Mouse (Mus musculus) embryonic facial prominence, embryonic 10.5 days (tissue): ENCODE measurements around the gene Abcc12. TPM values are rescaled to one million over a fixed set of nuclear protein-coding genes. Genes with fewer than 3 reads are reported as not detected.

Experiments used
- DNase-seq: peaks from one replicate; pipeline ENCODE4 v3.0.0-alpha.2; 2017; ENCODE audit warnings: low spot score
- H3K27ac ChIP-seq: fragments of 300-500 bp; sonication (generic); replicated peaks from 2 replicates; pipeline ENCODE4 v1.5.1; 2016; ENCODE audit warnings: mild to moderate bottlenecking
- H3K27me3 ChIP-seq: fragments of 300-500 bp; sonication (generic); replicated peaks from 2 replicates; pipeline ENCODE4 v1.6.1; 2016; ENCODE audit warnings: low read depth, mild to moderate bottlenecking; ENCODE audit not compliant: poor library complexity, severe bottlenecking
- H3K36me3 ChIP-seq: fragments of 300-500 bp; sonication (generic); replicated peaks from 2 replicates; pipeline ENCODE4 v1.6.1; 2016; ENCODE audit warnings: mild to moderate bottlenecking, moderate library complexity
- H3K4me1 ChIP-seq: fragments of 300-500 bp; sonication (generic); 2 replicates; pipeline ENCODE4 v1.6.1; 2016
- H3K4me3 ChIP-seq: fragments of 300-500 bp; sonication (generic); 2 replicates; pipeline ENCODE4 v1.5.1; 2016; ENCODE audit warnings: mild to moderate bottlenecking, moderate library complexity
- H3K9me3 ChIP-seq: fragments of 300-500 bp; sonication (generic); 2 replicates; pipeline ENCODE4 v1.6.1; 2016; ENCODE audit warnings: mild to moderate bottlenecking
- WGBS: fragments of 180-500 bp; shearing (Covaris S2); methylation state at CpG from one replicate; pipeline ENCODE4 v1.1.7; 2016; 5-methylcytosine and 5-hydroxymethylcytosine counted together
- polyA plus RNA-seq: library from polyadenylated mRNA; unstranded; fragments of >200 nt; fragmentation: Nextera tagmentation; extraction: Ambion mirVana; gene quantifications from 2 replicates; pipeline ENCODE4 v1.2.1, GENCODE M21; 2016

Gene Abcc12
- polyA plus RNA-seq, 1 experiment from 2014 or later: not detected

- no peaks in the 10 kb centered on the region for H3K4me1 ChIP-seq
- H3K27ac ChIP-seq: no peak overlapping the region
- H3K9me3 ChIP-seq: no peaks in the 10 kb centered on the region
- no peak for DNase-seq
- no peak overlapping the region for H3K4me3 ChIP-seq
- no peaks in the 10 kb centered on the region for H3K27me3 ChIP-seq
- no peaks in the 10 kb centered on the region for H3K36me3 ChIP-seq
Measured at GRCm38 (mm10) chr8:86484244-86484643, 96.2 kb downstream of the Abcc12 start.

GRCm38 (mm10) chr8:86482116-86482515, 98.4 kb downstream of the Abcc12 start:
- Histone ChIP-seq H3K4me1 (no peaks in the 10 kb centered on the region), H3K9me3 (no peaks in the 10 kb centered on the region), H3K27ac (no peak overlapping the region), H3K27me3 (no peaks in the 10 kb centered on the region), H3K36me3 (no peaks in the 10 kb centered on the region), H3K4me3 (no peak overlapping the region)
- 86% methylated on average over 1 of the region's 1 CpGs for WGBS
- DNase-seq: no peak

- Histone ChIP-seq H3K36me3 (no peaks in the 10 kb centered on the region), H3K27me3 (no peaks in the 10 kb centered on the region), H3K4me1 (0 out of 2 replicates have a peak, but pooled peaks cover 4% of the 10 kb centered on the region), H3K27ac (peak overlapping the region; percentile 41; the same call in 1 of the 2 replicates), H3K4me3 (no peak overlapping the region), H3K9me3 (no peaks in the 10 kb centered on the region)
- WGBS: 76% methylated on average over 9 of the region's 9 CpGs
- DNase-seq: peak; percentile 50
Measured at GRCm38 (mm10) chr8:86475711-86476438, 104.6 kb downstream of the Abcc12 start.

- no peaks in the 10 kb centered on the region for H3K27me3 ChIP-seq
- no peak overlapping the region for H3K4me3 ChIP-seq
- H3K36me3 ChIP-seq: no peaks in the 10 kb centered on the region
- DNase-seq: no peak
- no peak overlapping the region for H3K27ac ChIP-seq
- 0 out of 2 replicates have a peak, but pooled peaks cover 4% of the 10 kb centered on the region for H3K4me1 ChIP-seq
- no peaks in the 10 kb centered on the region for H3K9me3 ChIP-seq
- WGBS: 88% methylated on average over 4 of the region's 4 CpGs
Measured at GRCm38 (mm10) chr8:86474461-86474860, 106.0 kb downstream of the Abcc12 start.

GRCm38 (mm10) chr8:86473121-86473520, 107.4 kb downstream of the Abcc12 start:
- H3K4me1 ChIP-seq: 0 out of 2 replicates have a peak, but pooled peaks cover 4% of the 10 kb centered on the region
- no peak overlapping the region for H3K4me3 ChIP-seq
- H3K9me3 ChIP-seq: no peaks in the 10 kb centered on the region
- H3K27ac ChIP-seq: no peak overlapping the region
- H3K36me3 ChIP-seq: no peaks in the 10 kb centered on the region
- no peak for DNase-seq
- 75% methylated on average over 6 of the region's 6 CpGs for WGBS
- H3K27me3 ChIP-seq: no peaks in the 10 kb centered on the region

GRCm38 (mm10) chr8:86470717-86471116, 109.8 kb downstream of the Abcc12 start:
- 88% methylated on average over 2 of the region's 2 CpGs for WGBS
- no peak overlapping the region for H3K27ac ChIP-seq
- H3K4me3 ChIP-seq: no peak overlapping the region

GRCm38 (mm10) chr8:86463215-86463614, 117.3 kb downstream of the Abcc12 start:
- Histone ChIP-seq H3K4me1 (no peaks in the 10 kb centered on the region), H3K27ac (no peak overlapping the region), H3K36me3 (no peaks in the 10 kb centered on the region), H3K9me3 (no peaks in the 10 kb centered on the region), H3K4me3 (no peak overlapping the region), H3K27me3 (no peaks in the 10 kb centered on the region)
- WGBS: 92% methylated on average over 2 of the region's 2 CpGs
- no peak for DNase-seq

More at GRCm38 (mm10) chr8:86470717-86471116, 109.8 kb downstream of the Abcc12 start:
- Histone ChIP-seq H3K9me3 (no peaks in the 10 kb centered on the region), H3K27me3 (no peaks in the 10 kb centered on the region), H3K36me3 (no peaks in the 10 kb centered on the region), H3K4me1 (0 out of 2 replicates have a peak, but pooled peaks cover 4% of the 10 kb centered on the region)
- DNase-seq: no peak

GRCm38 (mm10) chr8:86460372-86460771, 120.1 kb downstream of the Abcc12 start:
- no peaks in the 10 kb centered on the region for H3K4me1 ChIP-seq
- H3K27ac ChIP-seq: no peak overlapping the region
- H3K4me3 ChIP-seq: no peak overlapping the region
- H3K9me3 ChIP-seq: no peaks in the 10 kb centered on the region
- no peak for DNase-seq
- H3K27me3 ChIP-seq: no peaks in the 10 kb centered on the region
- no peaks in the 10 kb centered on the region for H3K36me3 ChIP-seq
- 85% methylated on average over 5 of the region's 5 CpGs for WGBS

GRCm38 (mm10) chr8:86453697-86454480, 126.6 kb downstream of the Abcc12 start:
- no peaks in the 10 kb centered on the region for H3K27me3 ChIP-seq
- 78% methylated on average over 11 of the region's 11 CpGs for WGBS
- no peaks in the 10 kb centered on the region for H3K4me1 ChIP-seq
- no peaks in the 10 kb centered on the region for H3K36me3 ChIP-seq
- H3K27ac ChIP-seq: no peak overlapping the region
- no peak for DNase-seq
- no peak overlapping the region for H3K4me3 ChIP-seq
- H3K9me3 ChIP-seq: no peaks in the 10 kb centered on the region

GRCm38 (mm10) chr8:86449870-86450515, 130.5 kb downstream of the Abcc12 start:
- no peak for DNase-seq
- Histone ChIP-seq H3K27ac (no peak overlapping the region), H3K36me3 (no peaks in the 10 kb centered on the region), H3K4me3 (no peak overlapping the region), H3K9me3 (no peaks in the 10 kb centered on the region), H3K4me1 (no peaks in the 10 kb centered on the region), H3K27me3 (no peaks in the 10 kb centered on the region)
- WGBS: 89% methylated on average over 4 of the region's 4 CpGs

- Histone ChIP-seq H3K27ac (no peak overlapping the region), H3K36me3 (no peaks in the 10 kb centered on the region), H3K4me1 (no peaks in the 10 kb centered on the region), H3K4me3 (no peak overlapping the region), H3K9me3 (no peaks in the 10 kb centered on the region), H3K27me3 (no peaks in the 10 kb centered on the region)
- DNase-seq: no peak
- WGBS: 86% methylated on average over 4 of the region's 4 CpGs
Measured at GRCm38 (mm10) chr8:86445516-86445915, 135.0 kb downstream of the Abcc12 start.

- WGBS: 95% methylated on average over 2 of the region's 2 CpGs
- no peak for DNase-seq
- H3K4me3 ChIP-seq: no peak overlapping the region
- no peaks in the 10 kb centered on the region for H3K9me3 ChIP-seq
- no peaks in the 10 kb centered on the region for H3K36me3 ChIP-seq
- H3K27me3 ChIP-seq: no peaks in the 10 kb centered on the region
- H3K27ac ChIP-seq: no peak overlapping the region
- H3K4me1 ChIP-seq: no peaks in the 10 kb centered on the region
Measured at GRCm38 (mm10) chr8:86443744-86444143, 136.7 kb downstream of the Abcc12 start.
